Mouse (Mus musculus) spleen, adult 12 weeks (tissue): Measurements from ENCODE around the gene Rock2.

Source experiments
- DNase-seq: peaks from one replicate; pipeline ENCODE4 v3.0.0; 2022; ENCODE audit warnings: low spot score

Rock2 gene

DNA sequence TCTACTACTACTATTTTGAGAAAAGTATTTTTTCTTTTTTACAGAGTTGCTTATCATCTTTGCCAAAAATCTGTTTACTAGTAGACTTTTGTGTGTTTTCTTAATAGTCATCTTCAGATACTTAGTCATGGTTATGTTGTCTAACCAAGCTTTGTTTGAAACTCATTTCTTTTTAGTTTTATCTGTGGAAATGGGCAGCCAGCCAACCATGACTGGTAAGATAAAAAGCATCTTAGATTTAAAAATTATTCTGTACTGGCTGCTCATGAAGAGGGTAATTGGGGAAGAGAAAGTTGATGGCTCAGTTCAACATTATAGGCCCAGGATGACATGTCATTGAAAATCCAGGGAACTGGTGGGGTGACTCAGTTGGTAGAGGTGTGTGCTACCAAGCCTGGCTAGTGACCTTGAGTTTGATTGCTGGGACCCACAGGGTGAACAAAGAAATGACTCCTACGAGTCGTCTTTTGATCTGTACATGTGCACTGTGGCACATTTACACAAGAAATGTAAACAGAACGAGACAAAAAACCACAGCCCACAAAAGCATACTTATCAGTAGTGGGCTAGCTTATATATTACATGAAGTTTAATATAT, 6.0 kb downstream of the Rock2 start:
- no peak for DNase-seq

GRCm38 (mm10) chr12:16903949-16904635, 9.4 kb downstream of the Rock2 start:
- no peak for DNase-seq

DNA sequence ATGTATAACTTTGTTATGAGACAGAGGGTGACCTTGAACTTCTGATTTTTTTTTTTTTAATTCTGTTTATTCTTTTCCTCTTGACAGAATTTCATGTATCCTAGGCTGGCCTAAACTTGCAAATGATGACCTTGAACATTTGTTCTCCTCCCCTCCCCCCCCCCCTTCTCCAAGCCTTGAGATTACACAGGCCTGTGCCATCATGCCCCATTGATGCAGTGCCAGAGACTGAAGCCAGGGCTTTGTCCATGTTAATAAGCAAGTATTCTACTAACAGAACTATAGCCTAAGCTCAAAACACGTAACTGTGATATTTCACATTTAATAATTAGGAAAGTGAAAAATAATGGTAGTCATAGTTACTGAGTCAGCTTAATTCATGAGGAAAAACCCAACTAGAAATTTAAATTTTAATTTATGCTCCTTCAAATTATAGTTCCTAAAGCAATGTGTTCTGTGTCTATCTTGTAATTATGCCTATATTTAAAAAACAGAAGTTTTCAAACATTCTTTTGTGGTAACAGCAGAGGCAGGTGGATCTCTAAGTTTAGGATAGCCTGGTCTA, 12.7 kb downstream of the Rock2 start:
- DNase-seq: no peak

- DNase-seq: no peak
These were observed 13.4 kb downstream of the Rock2 start for GRCm38 (mm10) chr12:16907953-16908648.

DNA sequence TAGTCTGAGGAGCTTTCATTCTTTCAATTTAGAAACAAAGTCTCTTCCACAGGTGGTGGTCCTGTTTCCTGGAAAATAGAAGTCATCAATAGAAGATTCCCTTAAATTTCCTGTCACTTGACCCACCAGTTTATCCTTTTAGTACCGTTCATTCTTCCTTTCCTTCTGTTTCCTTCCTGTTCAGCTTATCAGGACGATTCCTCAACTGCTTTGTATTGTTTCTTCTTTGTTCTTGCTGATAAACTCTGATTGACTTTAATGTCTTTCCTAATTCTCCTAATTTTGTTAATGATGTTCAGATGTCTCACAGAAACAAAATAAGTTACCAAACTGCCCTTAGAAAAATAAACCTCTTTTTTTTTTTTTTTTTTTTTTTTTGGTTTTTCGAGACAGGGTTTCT, 16.8 kb downstream of the Rock2 start:
- DNase-seq: no peak

DNA sequence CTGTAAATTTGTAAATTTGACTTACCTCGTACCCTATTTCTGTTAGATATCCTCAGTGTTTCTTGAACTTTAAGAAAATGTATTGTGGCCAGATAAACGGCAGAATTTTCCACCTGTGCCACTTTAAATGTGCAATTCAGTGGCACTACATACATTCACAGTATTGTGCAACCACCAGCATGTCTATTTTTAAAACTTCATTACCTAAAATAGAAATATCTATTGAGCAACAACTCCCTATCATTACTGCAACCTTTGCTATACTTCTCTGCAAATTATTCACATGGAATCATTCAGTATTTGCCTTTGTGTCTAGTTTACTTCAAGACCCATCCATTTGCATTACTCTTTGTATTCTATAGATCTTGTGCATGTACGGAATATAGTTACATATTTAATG, 17.9 kb downstream of the Rock2 start:
- no peak for DNase-seq

DNA sequence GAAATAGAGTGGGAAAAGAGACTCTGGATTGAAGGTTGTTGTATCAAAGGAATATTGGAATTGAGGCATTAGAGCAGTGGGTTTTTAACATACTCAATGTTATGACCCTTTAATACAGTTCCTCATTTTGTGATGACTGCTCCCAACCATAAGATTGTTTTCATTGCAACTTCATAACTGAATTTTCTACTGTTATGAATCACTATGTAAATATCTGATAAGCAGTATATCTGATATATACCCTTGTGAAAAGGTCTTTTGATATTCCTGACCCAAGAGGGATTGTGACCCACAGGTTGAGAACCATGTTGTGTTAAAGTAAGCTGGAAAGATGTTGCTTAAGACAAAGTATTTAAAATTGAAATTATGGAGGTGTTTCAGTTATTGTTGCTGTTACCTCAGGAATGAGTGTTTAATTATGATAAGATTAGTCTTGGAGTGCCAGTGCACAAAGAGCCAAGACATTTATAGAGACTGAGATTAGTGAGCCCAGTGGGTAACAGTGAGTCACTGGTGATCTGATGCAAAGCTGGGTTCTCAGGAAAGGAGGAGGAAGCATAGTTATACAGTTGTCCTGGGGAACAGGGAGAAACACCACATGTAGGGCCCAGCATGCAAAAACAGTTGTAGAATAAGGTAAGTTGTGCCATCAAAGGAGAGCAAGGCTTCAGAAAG, 25.6 kb downstream of the Rock2 start:
- DNase-seq: no peak

DNA sequence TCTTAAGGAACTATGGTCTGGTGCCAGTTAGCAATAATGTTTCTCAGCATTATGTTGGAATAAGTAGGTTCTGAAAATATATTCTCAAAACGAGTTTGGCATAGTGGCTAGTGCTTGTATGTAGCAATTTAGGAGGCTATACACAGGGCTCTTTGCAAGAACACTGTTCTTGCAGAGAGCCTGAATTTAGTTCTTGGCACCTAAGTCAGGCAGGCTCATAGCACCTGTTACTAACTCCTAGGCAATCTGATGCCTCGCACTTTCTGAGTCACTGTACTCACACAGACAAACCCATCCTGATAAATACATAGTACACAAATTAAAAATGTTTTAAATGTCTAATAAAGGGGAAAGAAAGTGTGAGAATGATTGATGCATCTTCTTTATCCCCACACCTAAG, 33.2 kb downstream of the Rock2 start:
- DNase-seq: no peak

- no peak for DNase-seq
These were observed 39.7 kb downstream of the Rock2 start for GRCm38 (mm10) chr12:16934423-16934822.

DNA sequence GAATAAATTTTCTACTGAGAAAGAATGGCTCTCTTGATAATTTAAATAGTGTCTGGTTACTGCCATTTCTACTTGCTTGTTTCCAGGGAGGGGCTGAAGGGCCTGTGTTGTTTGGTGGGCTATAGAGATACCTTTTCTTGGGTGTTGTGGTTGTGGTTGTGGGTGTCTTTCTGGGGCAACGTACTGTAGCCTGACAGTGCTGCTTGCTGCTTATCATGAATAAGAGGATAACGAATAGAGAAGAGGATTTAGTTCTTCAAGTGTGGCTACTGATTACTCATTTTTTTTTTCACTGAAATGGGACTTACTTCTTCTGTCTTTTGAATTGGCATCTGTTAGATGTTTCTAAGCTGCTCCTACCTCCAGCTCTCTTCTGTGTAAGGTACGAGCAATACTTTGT, 47.3 kb downstream of the Rock2 start:
- DNase-seq: no peak

- DNase-seq: no peak
These were observed 53.5 kb downstream of the Rock2 start for GRCm38 (mm10) chr12:16948239-16948638.

- no peak for DNase-seq
These were observed 64.2 kb downstream of the Rock2 start for GRCm38 (mm10) chr12:16958851-16959250.

- no peak for DNase-seq
These were observed 68.7 kb downstream of the Rock2 start for GRCm38 (mm10) chr12:16963354-16963753.

- DNase-seq: no peak
These were observed 72.1 kb downstream of the Rock2 start for GRCm38 (mm10) chr12:16966811-16967210.

DNA sequence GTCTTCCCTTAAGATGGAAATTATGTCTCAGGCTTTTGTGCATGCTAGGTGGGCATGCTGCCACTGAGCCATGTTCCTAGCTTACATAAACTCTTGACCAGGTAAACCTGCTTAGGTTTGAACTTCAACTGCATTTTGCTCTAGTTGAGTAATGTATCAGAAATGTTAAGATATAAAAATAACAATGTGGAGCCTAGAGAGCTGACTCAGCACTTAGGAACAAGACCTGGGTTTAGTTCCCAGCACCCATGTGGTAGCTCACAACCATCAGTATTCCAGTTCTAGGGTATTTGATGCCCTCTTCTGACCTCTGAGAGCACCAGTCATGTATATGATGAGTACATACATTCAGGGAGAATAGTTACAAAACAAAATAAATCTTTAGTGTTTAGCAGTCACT, 82.4 kb downstream of the Rock2 start:
- no peak for DNase-seq

GRCm38 (mm10) chr12:16985778-16986177, 91.1 kb downstream of the Rock2 start:
- DNase-seq: no peak

- DNase-seq: no peak
These were observed 96.7 kb downstream of the Rock2 start for GRCm38 (mm10) chr12:16991376-16991775.

- DNase-seq: no peak
These were observed 97.7 kb downstream of the Rock2 start for GRCm38 (mm10) chr12:16992355-16992754.

GRCm38 (mm10) chr12:16994291-16994690, 99.6 kb downstream of the Rock2 start:
- DNase-seq: no peak

GRCm38 (mm10) chr12:16996281-16996680, 101.6 kb downstream of the Rock2 start:
- no peak for DNase-seq

DNA sequence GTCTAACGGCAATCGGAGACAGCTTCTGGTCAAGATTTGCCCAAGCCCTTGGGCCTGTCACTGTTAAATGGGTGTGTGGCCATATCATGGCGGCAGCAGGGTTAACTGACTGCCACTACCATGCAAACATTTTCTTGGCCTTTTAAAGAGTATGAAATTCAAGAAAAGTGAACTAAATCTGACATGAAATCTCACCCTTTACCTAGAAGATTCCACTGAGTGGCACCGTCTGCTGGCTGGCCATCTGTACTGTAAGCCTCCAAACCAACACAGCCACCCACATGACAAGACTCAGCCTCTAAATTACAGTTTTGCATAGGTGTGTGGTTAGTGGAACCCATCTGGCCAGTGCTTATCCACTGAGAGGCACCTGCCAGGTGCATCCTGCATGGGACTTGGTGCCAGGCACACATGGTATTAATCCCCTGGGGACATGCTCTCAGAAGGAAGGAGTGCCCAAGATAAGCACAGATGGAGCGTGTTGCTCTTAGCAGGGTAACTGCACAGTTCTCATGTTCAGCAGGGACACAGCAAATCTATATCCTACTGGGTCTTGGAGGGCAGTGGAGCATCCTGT, 102.3 kb downstream of the Rock2 start:
- no peak for DNase-seq

GRCm38 (mm10) chr12:16999146-16999545, 104.5 kb downstream of the Rock2 start:
- no peak for DNase-seq
